Mouse (Mus musculus) forebrain, embryonic 16.5 days (tissue): Measurements from ENCODE around the gene Onecut1. TPM values are rescaled to one million over a fixed set of nuclear protein-coding genes. Genes with fewer than 3 reads are reported as not detected.

Experiments used
- polyA plus RNA-seq: library from polyadenylated mRNA; unstranded; fragments of >200 nt; fragmentation: Nextera tagmentation; extraction: Ambion mirVana; gene quantifications from 2 replicates; pipeline ENCODE4 v1.2.1, GENCODE M21; 2015

Gene Onecut1
- polyA plus RNA-seq, 1 experiment from 2014 or later = 0.80 TPM

Other genes with a start within 250 kb of the Onecut1 start
- gene Fam214a, start 91.0 kb downstream of the Onecut1 start, polyA plus RNA-seq = 30.1 and 32.0 TPM in 2 replicates
- 233 and 249 TPM in 2 replicates for gene Arpp19, start 175.7 kb downstream of the Onecut1 start, polyA plus RNA-seq
- gene Myo5a, start 209.1 kb downstream of the Onecut1 start, polyA plus RNA-seq = 32.9 and 34.5 TPM in 2 replicates